22 mouse cellular contexts compared by ENCODE assay signal in the genomic region with DNA sequence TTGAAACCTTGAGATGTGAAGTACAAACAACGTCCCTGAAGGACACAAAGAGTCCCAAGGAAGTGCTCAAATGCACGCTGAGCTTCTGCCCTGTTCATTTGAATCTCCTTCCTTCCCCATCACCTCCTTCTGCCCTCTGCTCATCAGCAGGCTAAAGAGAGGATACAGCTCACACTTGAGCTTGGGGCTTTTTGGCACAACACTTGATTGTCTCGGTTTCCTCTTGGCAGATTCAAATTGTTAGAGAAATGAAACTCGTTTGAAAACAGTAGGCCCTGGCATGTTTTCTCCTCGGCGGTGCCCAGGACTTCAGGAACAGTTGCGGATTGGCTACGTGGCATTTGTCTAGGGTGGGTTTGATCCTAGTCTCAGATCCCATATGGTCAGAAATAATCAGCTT. TPM values are rescaled to one million over a fixed set of nuclear protein-coding genes. Genes with fewer than 3 reads are reported as not detected.
A peak's percentile ranks its signal among the peaks of the same experiment; 100 is the strongest.
DNase-seq lines count a peak whose midpoint lies in the region; ATAC-seq and TF ChIP-seq lines count a peak whose summit lies in the region.
"Had no signal": no experiment of that assay in that cellular context is flagged by ENCODE, and none has a peak within 500 bp of the region (broad histone marks: within the 10 kb centered on the region; RNA-seq: fewer than 3 reads in every experiment).

No protein-coding gene starts in this region.

- 78% methylated on average over 8 of the region's 8 CpGs for WGBS in midbrain, postnatal 0 days
- WGBS in midbrain, embryonic 14.5 days: 83% methylated on average over 8 of the region's 8 CpGs
- 79% methylated on average over 8 of the region's 8 CpGs for WGBS in intestine, embryonic 16.5 days

- H3K9ac ChIP-seq in midbrain, postnatal 0 days (replicated peaks; ENCODE audit: low read length, poor library complexity, severe bottlenecking): no peak overlapping the region
- H3K9ac ChIP-seq in midbrain, embryonic 14.5 days (replicated peaks; ENCODE audit: low read length): no peak overlapping the region
- no peak overlapping the region for H3K9ac ChIP-seq in intestine, embryonic 16.5 days (ENCODE audit: low read depth, low read length)
- H3K9ac ChIP-seq: embryonic facial prominence, embryonic 12.5 days; liver, embryonic 12.5 days; neural tube, embryonic 15.5 days had no signal

- H3K27me3 ChIP-seq in midbrain, postnatal 0 days (ENCODE audit: insufficient read depth, low read length): no peaks in the 10 kb centered on the region
- no peaks in the 10 kb centered on the region for H3K27me3 ChIP-seq in midbrain, embryonic 14.5 days (ENCODE audit: control insufficient read depth, insufficient read depth, low read length)
- no peaks in the 10 kb centered on the region for H3K27me3 ChIP-seq in splenic B cell, adult 2 months (ENCODE audit: control insufficient read depth, insufficient read depth, low read length, poor library complexity, severe bottlenecking)
- H3K27me3 ChIP-seq in intestine, embryonic 16.5 days (replicated peaks; ENCODE audit: control insufficient read depth, insufficient read depth, low read length): no peaks in the 10 kb centered on the region
- H3K27me3 ChIP-seq: embryonic facial prominence, embryonic 12.5 days; liver, embryonic 12.5 days; neural tube, embryonic 15.5 days had no signal

- no peak overlapping the region for H3K4me2 ChIP-seq in midbrain, postnatal 0 days (ENCODE audit: low read depth, low read length, poor library complexity, severe bottlenecking)
- no peak overlapping the region for H3K4me2 ChIP-seq in midbrain, embryonic 14.5 days (ENCODE audit: low read length)
- H3K4me2 ChIP-seq in intestine, embryonic 16.5 days (ENCODE audit: low read depth, low read length): no peak overlapping the region
- H3K4me2 ChIP-seq: embryonic facial prominence, embryonic 12.5 days; liver, embryonic 12.5 days; neural tube, embryonic 15.5 days had no signal

- no peaks in the 10 kb centered on the region for H3K9me3 ChIP-seq in midbrain, postnatal 0 days (ENCODE audit: low read length)
- H3K9me3 ChIP-seq in midbrain, embryonic 14.5 days (ENCODE audit: control insufficient read depth, low read length): no peaks in the 10 kb centered on the region
- H3K9me3 ChIP-seq in intestine, embryonic 16.5 days (ENCODE audit: control insufficient read depth, low read length): no peaks in the 10 kb centered on the region
- H3K9me3 ChIP-seq: embryonic facial prominence, embryonic 12.5 days; G1E; heart, embryonic 10.5 days; liver, embryonic 12.5 days; midbrain, embryonic 10.5 days; neural tube, embryonic 15.5 days had no signal

- H3K4me1 ChIP-seq in midbrain, postnatal 0 days (ENCODE audit: insufficient read depth, low read length): no peaks in the 10 kb centered on the region
- no peaks in the 10 kb centered on the region for H3K4me1 ChIP-seq in midbrain, embryonic 14.5 days (ENCODE audit: control insufficient read depth, insufficient read depth, low read length)
- no peaks in the 10 kb centered on the region for H3K4me1 ChIP-seq in intestine, embryonic 16.5 days (ENCODE audit: control insufficient read depth, insufficient read depth, low read length)
- H3K4me1 ChIP-seq: embryonic facial prominence, embryonic 12.5 days; liver, embryonic 12.5 days; midbrain, embryonic 10.5 days; neural tube, embryonic 15.5 days had no signal

- H3K4me3 ChIP-seq in midbrain, postnatal 0 days (ENCODE audit: low read depth, low read length): no peak overlapping the region
- no peak overlapping the region for H3K4me3 ChIP-seq in midbrain, embryonic 14.5 days (replicated peaks; ENCODE audit: low read depth, low read length)
- no peak overlapping the region for H3K4me3 ChIP-seq in intestine, embryonic 16.5 days (ENCODE audit: low read length)
- H3K4me3 ChIP-seq: embryonic facial prominence, embryonic 12.5 days; heart, embryonic 10.5 days; liver, embryonic 12.5 days; midbrain, embryonic 10.5 days; neural tube, embryonic 15.5 days had no signal

- TF ChIP-seq CTCF in midbrain, postnatal 0 days (IDR thresholded peaks at IDR 0.05): no peak

- no peak for ATAC-seq in midbrain, postnatal 0 days (ENCODE audit: low FRiP score)
- no peak for ATAC-seq in midbrain, embryonic 14.5 days (ENCODE audit: low FRiP score, low TSS enrichment)
- ATAC-seq in intestine, embryonic 16.5 days: no peak
- ATAC-seq: liver, embryonic 12.5 days had no signal

- peak; percentile 72 for DNase-seq in midbrain, postnatal 0 days (ENCODE audit: low spot score)
- no peak for DNase-seq in midbrain, embryonic 14.5 days
- peak; percentile 29 for DNase-seq in cerebellum, adult 11-12 months
- peak; percentile 37 to 47 for DNase-seq in cerebellum, postnatal 25 days
- peak; percentile 36 for DNase-seq in splenic B cell, adult 2 months (ENCODE audit: low read depth, low spot score)
- DNase-seq in kidney, adult 9 months: no peak
- DNase-seq in frontal cortex, postnatal 36 days (ENCODE audit: low spot score in 2 of 2): no peak
- DNase-seq: adrenal gland, adult 2 months; gastrocnemius, postnatal 25 days; heart, postnatal 14 days had no signal

- H3K36me3 ChIP-seq in midbrain, postnatal 0 days (ENCODE audit: insufficient read depth, low read length): no peaks in the 10 kb centered on the region
- no peaks in the 10 kb centered on the region for H3K36me3 ChIP-seq in midbrain, embryonic 14.5 days (ENCODE audit: control insufficient read depth, insufficient read depth, low read length)
- H3K36me3 ChIP-seq in splenic B cell, adult 2 months (ENCODE audit: control insufficient read depth, insufficient read depth, low read length, poor library complexity, severe bottlenecking): no peaks in the 10 kb centered on the region
- H3K36me3 ChIP-seq in intestine, embryonic 16.5 days (ENCODE audit: control insufficient read depth, insufficient read depth, low read length): no peaks in the 10 kb centered on the region
- H3K36me3 ChIP-seq: embryonic facial prominence, embryonic 12.5 days; G1E; heart, embryonic 10.5 days; liver, embryonic 12.5 days; midbrain, embryonic 10.5 days; neural tube, embryonic 15.5 days had no signal

- H3K27ac ChIP-seq in midbrain, postnatal 0 days (ENCODE audit: low read depth, low read length): no peak overlapping the region
- H3K27ac ChIP-seq in midbrain, embryonic 14.5 days (replicated peaks; ENCODE audit: low read depth, low read length): no peak overlapping the region
- H3K27ac ChIP-seq in intestine, embryonic 16.5 days (ENCODE audit: low read length): no peak overlapping the region
- H3K27ac ChIP-seq: embryonic facial prominence, embryonic 12.5 days; heart, embryonic 10.5 days; liver, embryonic 12.5 days; midbrain, embryonic 10.5 days; neural tube, embryonic 15.5 days had no signal

RNA-seq across cellular contexts. Expression of a gene that starts 27.4 kb away (rescaled TPM):
- not detected in 2 replicates for total RNA-seq in midbrain, postnatal 0 days (2014; rRNA removed)
- polyA plus RNA-seq in midbrain, postnatal 0 days (2015; fragmentation: Nextera tagmentation; extraction: Ambion mirVana): 0.04 TPM in 1 of 2 replicates, not detected in the other
- polyA plus RNA-seq in midbrain, embryonic 14.5 days (2014; fragmentation: Nextera tagmentation; extraction: Ambion mirVana): not detected in 2 replicates
- 0.05 TPM in 1 of 2 replicates, not detected in the other for polyA plus RNA-seq in intestine, embryonic 16.5 days (2015; fragmentation: Nextera tagmentation; extraction: Ambion mirVana)
- total RNA-seq: adrenal gland, adult 2 months; gastrocnemius, postnatal 25 days; heart, postnatal 14 days; layer of hippocampus, postnatal 25 days had no signal
- polyA plus RNA-seq: adrenal gland, adult 2 months; embryonic facial prominence, embryonic 12.5 days; G1E; heart, embryonic 10.5 days; kidney, embryonic 14.5 days; large intestine, adult 2 months; limb, embryonic 11.5 days; liver, embryonic 12.5 days; lung, embryonic 16.5 days; midbrain, embryonic 10.5 days; neural tube, embryonic 15.5 days had no signal

Comparison
In these comparisons a context has a peak if more than half of its experiments do, and no peak if none do; other contexts are left out.
1. DNase-seq: peak in midbrain, postnatal 0 days (single experiment), cerebellum, adult 11-12 months (single experiment), cerebellum, postnatal 25 days (2 of 2) and splenic B cell, adult 2 months (single experiment); none in midbrain, embryonic 14.5 days (single experiment), kidney, adult 9 months (single experiment) and frontal cortex, postnatal 36 days (0 of 2).